In genomic region chr17:26945824-26946495, GRCm38 (mm10) we compare ENCODE assay signal across 8 mouse cellular contexts. TPM values are rescaled to one million over a fixed set of nuclear protein-coding genes. Genes with fewer than 3 reads are reported as not detected.
A peak's percentile ranks its signal among the peaks of the same experiment; 100 is the strongest.
DNase-seq lines count a peak whose midpoint lies in the region; ATAC-seq and TF ChIP-seq lines count a peak whose summit lies in the region.

No protein-coding gene starts in this region.

- no peak for TF ChIP-seq EP300 in stomach, postnatal 0 days (optimal IDR thresholded peaks at IDR 0.05)

- peak overlapping the region; percentile 81 for H3K4me2 ChIP-seq in liver, embryonic 12.5 days
- H3K4me2 ChIP-seq in stomach, postnatal 0 days (replicated peaks; ENCODE audit: low read depth), result peak overlapping the region; percentile 73

- DNase-seq in heart, adult 11 months, result peak; percentile 92
- no peak for DNase-seq in heart, adult 9 months (ENCODE audit: low spot score in 2 of 2)
- no peak for DNase-seq in thymus, adult 2 months
- DNase-seq in thymus, postnatal 14 days, result no peak
- no peak for DNase-seq in stomach, postnatal 0 days (ENCODE audit: low spot score)
- DNase-seq in urinary bladder, postnatal 25 days (ENCODE audit: low spot score), result no peak
- DNase-seq in layer of hippocampus, adult 11-12 months (ENCODE audit: low spot score), result no peak

- no peak for ATAC-seq in liver, embryonic 12.5 days
- ATAC-seq in stomach, postnatal 0 days (ENCODE audit: low FRiP score, low TSS enrichment), result no peak

- no peaks in the 10 kb centered on the region for H3K36me3 ChIP-seq in thymus, adult 2 months (ENCODE audit: control insufficient read depth, insufficient read depth, low read length)
- H3K36me3 ChIP-seq in liver, embryonic 12.5 days, result no peaks in the 10 kb centered on the region
- no peaks in the 10 kb centered on the region for H3K36me3 ChIP-seq in stomach, postnatal 0 days (ENCODE audit: control insufficient read depth, insufficient read depth, low read length)

- peak overlapping the region; percentile 70 for H3K9ac ChIP-seq in liver, embryonic 12.5 days
- peak overlapping the region; percentile 55 for H3K9ac ChIP-seq in stomach, postnatal 0 days (ENCODE audit: low read length)

- H3K27ac ChIP-seq in thymus, adult 2 months (ENCODE audit: control insufficient read depth, insufficient read depth, low read length), result no peak overlapping the region
- H3K27ac ChIP-seq in liver, embryonic 12.5 days, result peak overlapping the region; percentile 18; the same call in 1 of the 2 replicates
- H3K27ac ChIP-seq in stomach, postnatal 0 days (replicated peaks), result peak overlapping the region; percentile 65; the same call in 1 of the 2 replicates

- no peak for TF ChIP-seq CTCF in thymus, adult 2 months (IDR thresholded peaks at IDR 0.05; ENCODE audit: borderline replicate concordance, control insufficient read depth, extremely low read depth, insufficient read depth, low read length, poor library complexity)
- no peak for TF ChIP-seq CTCF in stomach, postnatal 0 days (IDR thresholded peaks at IDR 0.05; ENCODE audit: low read depth)

- H3K9me3 ChIP-seq in liver, embryonic 12.5 days (replicated peaks), result no peaks in the 10 kb centered on the region
- H3K9me3 ChIP-seq in stomach, postnatal 0 days (ENCODE audit: control insufficient read depth, low read length), result no peaks in the 10 kb centered on the region

- peak overlapping the region; percentile 28 for H3K4me3 ChIP-seq in thymus, adult 2 months (ENCODE audit: control insufficient read depth, insufficient read depth, low read length)
- peak overlapping the region; percentile 53 for H3K4me3 ChIP-seq in liver, embryonic 12.5 days
- H3K4me3 ChIP-seq in stomach, postnatal 0 days (ENCODE audit: low read depth, low read length), result peak overlapping the region; percentile 37

- H3K4me1 ChIP-seq in thymus, adult 2 months (replicated peaks; ENCODE audit: control insufficient read depth, insufficient read depth, low read length), result peaks cover 19% of the 10 kb centered on the region
- H3K4me1 ChIP-seq in liver, embryonic 12.5 days, result peaks cover 67% of the 10 kb centered on the region
- H3K4me1 ChIP-seq in stomach, postnatal 0 days (replicated peaks; ENCODE audit: control insufficient read depth, insufficient read depth), result peaks cover 2% of the 10 kb centered on the region; the same call in 1 of the 2 replicates

- peaks cover 10% of the 10 kb centered on the region; the same call in 1 of the 2 replicates for H3K27me3 ChIP-seq in thymus, adult 2 months (ENCODE audit: control insufficient read depth, insufficient read depth, low read length)
- peaks cover 31% of the 10 kb centered on the region for H3K27me3 ChIP-seq in liver, embryonic 12.5 days (replicated peaks)
- H3K27me3 ChIP-seq in stomach, postnatal 0 days (ENCODE audit: control insufficient read depth, insufficient read depth, low read length), result no peaks in the 10 kb centered on the region

- TF ChIP-seq POLR2A in thymus, adult 2 months (IDR thresholded peaks at IDR 0.05; ENCODE audit: control insufficient read depth, extremely low read depth, insufficient read depth, low read length, poor library complexity), result no peak

- 65% methylated on average over 13 of the region's 13 CpGs for WGBS in thymus, adult 2 months
- WGBS in liver, embryonic 12.5 days (ENCODE audit: insufficient replicate concordance), result 41% methylated on average over 13 of the region's 13 CpGs
- 35% methylated on average over 13 of the region's 13 CpGs for WGBS in stomach, postnatal 0 days

RNA-seq across cellular contexts. Expression of gene Syngap1, which starts 4.9 kb away (rescaled TPM):
- polyA plus RNA-seq in thymus, adult 2 months (2012; rRNA removed), result 7.6 and 7.7 TPM in 2 replicates
- polyA plus RNA-seq in liver, embryonic 12.5 days (2016; fragmentation: Nextera tagmentation; extraction: Ambion mirVana), result 0.29 and 0.36 TPM in 2 replicates
- 0.61 and 0.70 TPM in 2 replicates for polyA plus RNA-seq in stomach, postnatal 0 days (2015; fragmentation: Nextera tagmentation; extraction: Ambion mirVana)

RNA-seq across cellular contexts. Expression of gene Cuta, which starts 6.6 kb away (rescaled TPM):
- polyA plus RNA-seq in thymus, adult 2 months (2012; rRNA removed), result 235 and 251 TPM in 2 replicates
- polyA plus RNA-seq in liver, embryonic 12.5 days (2016; fragmentation: Nextera tagmentation; extraction: Ambion mirVana), result 119 and 129 TPM in 2 replicates
- polyA plus RNA-seq in stomach, postnatal 0 days (2015; fragmentation: Nextera tagmentation; extraction: Ambion mirVana), result 157 and 163 TPM in 2 replicates

RNA-seq across cellular contexts. Expression of gene Phf1, which starts 13.1 kb away (rescaled TPM):
- 125 and 132 TPM in 2 replicates for polyA plus RNA-seq in thymus, adult 2 months (2012; rRNA removed)
- 2.7 TPM in 2 replicates for polyA plus RNA-seq in liver, embryonic 12.5 days (2016; fragmentation: Nextera tagmentation; extraction: Ambion mirVana)
- 4.7 and 5.8 TPM in 2 replicates for polyA plus RNA-seq in stomach, postnatal 0 days (2015; fragmentation: Nextera tagmentation; extraction: Ambion mirVana)

RNA-seq across cellular contexts. Expression of gene Zbtb9, which starts 27.0 kb away (rescaled TPM):
- polyA plus RNA-seq in thymus, adult 2 months (2012; rRNA removed), result 54.6 and 60.7 TPM in 2 replicates
- 8.9 and 9.2 TPM in 2 replicates for polyA plus RNA-seq in liver, embryonic 12.5 days (2016; fragmentation: Nextera tagmentation; extraction: Ambion mirVana)
- 6.9 and 7.8 TPM in 2 replicates for polyA plus RNA-seq in stomach, postnatal 0 days (2015; fragmentation: Nextera tagmentation; extraction: Ambion mirVana)

RNA-seq across cellular contexts. Expression of gene Kifc5b, which starts 29.1 kb away (rescaled TPM):
- 26.0 and 30.1 TPM in 2 replicates for polyA plus RNA-seq in thymus, adult 2 months (2012; rRNA removed)
- polyA plus RNA-seq in liver, embryonic 12.5 days (2016; fragmentation: Nextera tagmentation; extraction: Ambion mirVana), result 6.6 and 8.1 TPM in 2 replicates
- polyA plus RNA-seq in stomach, postnatal 0 days (2015; fragmentation: Nextera tagmentation; extraction: Ambion mirVana), result 1.5 and 1.6 TPM in 2 replicates

Comparison
In these comparisons a context has a peak if more than half of its experiments do, and no peak if none do; other contexts are left out.
1. RNA of gene Phf1, which starts 13.1 kb away (polyA plus RNA-seq): 125 to 132 TPM in thymus, adult 2 months; 4.7 to 5.8 TPM in stomach, postnatal 0 days and 2.7 TPM in liver, embryonic 12.5 days; every median in the first group is over 10 times any median in the second.
2. Peak in every context shown above with its lines, with median percentiles within 50 percentile points of each other: H3K4me3 ChIP-seq.